Comparison of ENCODE assay signal across 8 mouse cellular contexts in genomic region chr4:135857597-135858186, GRCm38 (mm10). TPM values are rescaled to one million over a fixed set of nuclear protein-coding genes. Genes with fewer than 3 reads are reported as not detected.
DNase-seq lines count a peak whose midpoint lies in the region; ATAC-seq and TF ChIP-seq lines count a peak whose summit lies in the region.

No protein-coding gene starts in this region.

- H3K4me3 ChIP-seq in gastrocnemius, adult 2 months = peak overlapping the region; percentile 94
- peak overlapping the region; percentile 62 for H3K4me3 ChIP-seq in ES-Bruce4 (ENCODE audit: low read depth, low read length)
- peak overlapping the region; percentile 93 for H3K4me3 ChIP-seq in hindbrain, embryonic 10.5 days
- H3K4me3 ChIP-seq in midbrain, embryonic 12.5 days = peak overlapping the region; percentile 81

- WGBS in hindbrain, embryonic 10.5 days = 18% methylated on average over 7 of the region's 7 CpGs
- WGBS in midbrain, embryonic 12.5 days = 5% methylated on average over 7 of the region's 7 CpGs

- peaks cover 43% of the 10 kb centered on the region for H3K36me3 ChIP-seq in ES-Bruce4 (ENCODE audit: control insufficient read depth, insufficient read depth, low read length, poor library complexity, severe bottlenecking)
- H3K36me3 ChIP-seq in hindbrain, embryonic 10.5 days = peaks cover 39% of the 10 kb centered on the region
- 0 out of 2 replicates have a peak, but pooled peaks cover 4% of the 10 kb centered on the region for H3K36me3 ChIP-seq in midbrain, embryonic 12.5 days

- H3K9me3 ChIP-seq in ES-Bruce4 (replicated peaks; ENCODE audit: control insufficient read depth, insufficient read depth, low read length, poor library complexity, severe bottlenecking) = no peaks in the 10 kb centered on the region
- H3K9me3 ChIP-seq in hindbrain, embryonic 10.5 days = no peaks in the 10 kb centered on the region
- H3K9me3 ChIP-seq in midbrain, embryonic 12.5 days = no peaks in the 10 kb centered on the region

- H3K27ac ChIP-seq in gastrocnemius, adult 2 months = peak overlapping the region; percentile 93
- H3K27ac ChIP-seq in ES-Bruce4 (ENCODE audit: insufficient read depth, low read length) = no peak overlapping the region
- H3K27ac ChIP-seq in hindbrain, embryonic 10.5 days = peak overlapping the region; percentile 99
- H3K27ac ChIP-seq in midbrain, embryonic 12.5 days (replicated peaks) = no peak overlapping the region

- no peak for TF ChIP-seq POLR2A in ES-Bruce4 (IDR thresholded peaks at IDR 0.05; ENCODE audit: insufficient read depth, low read length)

- H3K4me2 ChIP-seq in midbrain, embryonic 12.5 days (replicated peaks) = peak overlapping the region; percentile 79

- no peak for DNase-seq in gastrocnemius, adult 2 months
- DNase-seq in gastrocnemius, postnatal 10 days = no peak
- DNase-seq in hindbrain, embryonic 10.5 days (ENCODE audit: low spot score) = no peak
- DNase-seq in frontal cortex, postnatal 10 days (ENCODE audit: low spot score in 2 of 2) = no peak
- no peak for DNase-seq in gastrocnemius, adult 18-20 months (ENCODE audit: low spot score)
- no peak for DNase-seq in spleen, postnatal 14 days (ENCODE audit: low spot score in 2 of 2)

- TF ChIP-seq CTCF in gastrocnemius, adult 2 months (IDR thresholded peaks at IDR 0.05) = no peak
- TF ChIP-seq CTCF in ES-Bruce4 (IDR thresholded peaks at IDR 0.05; ENCODE audit: low read depth, low read length) = no peak

- intact Hi-C loops in gastrocnemius, adult 2 months (cut with DNase I) = loop anchor here (2.0 kb wide), 1 partner anchor 15 kb away; the partner anchor contains the start of gene Pnrc2

- peak overlapping the region; percentile 79 for H3K9ac ChIP-seq in ES-Bruce4 (ENCODE audit: low read depth, poor library complexity, severe bottlenecking)
- peak overlapping the region; percentile 96 for H3K9ac ChIP-seq in midbrain, embryonic 12.5 days (replicated peaks)

- ATAC-seq in midbrain, embryonic 12.5 days (ENCODE audit: low FRiP score, low read depth) = no peak

- TF ChIP-seq EP300 in ES-Bruce4 (IDR thresholded peaks at IDR 0.05; ENCODE audit: insufficient read depth, low read depth, low read length) = no peak

- no peaks in the 10 kb centered on the region for H3K27me3 ChIP-seq in ES-Bruce4 (ENCODE audit: control insufficient read depth, insufficient read depth, low read length, poor library complexity, severe bottlenecking)
- no peaks in the 10 kb centered on the region for H3K27me3 ChIP-seq in hindbrain, embryonic 10.5 days (ENCODE audit: insufficient read depth, poor library complexity, severe bottlenecking)
- H3K27me3 ChIP-seq in midbrain, embryonic 12.5 days = no peaks in the 10 kb centered on the region

- H3K4me1 ChIP-seq in ES-Bruce4 (ENCODE audit: control insufficient read depth, insufficient read depth, low read length) = no peaks in the 10 kb centered on the region
- peaks cover 49% of the 10 kb centered on the region for H3K4me1 ChIP-seq in hindbrain, embryonic 10.5 days (replicated peaks)
- H3K4me1 ChIP-seq in midbrain, embryonic 12.5 days = peaks cover 49% of the 10 kb centered on the region

RNA-seq across cellular contexts. Expression of gene Srsf10, which starts 2.1 kb away (rescaled TPM):
- total RNA-seq in gastrocnemius, adult 2 months (2021) = 10 to 100 TPM; 27.2 to 30.6 TPM
- total RNA-seq in gastrocnemius, postnatal 10 days (2021) = 10 to 100 TPM; 47.2 to 59.0 TPM
- 293 and 302 TPM in 2 replicates for polyA plus RNA-seq in ES-Bruce4 (2011; ENCODE audit: insufficient read depth, insufficient read length, low read depth, missing spikeins)
- polyA plus RNA-seq in hindbrain, embryonic 10.5 days (2016; fragmentation: Nextera tagmentation; extraction: Ambion mirVana) = 283 and 352 TPM in 2 replicates
- polyA plus RNA-seq in midbrain, embryonic 12.5 days (2016; fragmentation: Nextera tagmentation; extraction: Ambion mirVana) = 351 and 371 TPM in 2 replicates
- total RNA-seq in gastrocnemius, adult 18-20 months (2021) = 10 to 100 TPM; 25.6 to 27.0 TPM

RNA-seq across cellular contexts. Expression of gene Pnrc2, which starts 16.0 kb away (rescaled TPM):
- 10 to 100 TPM; 36.7 to 44.8 TPM for total RNA-seq in gastrocnemius, adult 2 months (2021)
- total RNA-seq in gastrocnemius, postnatal 10 days (2021) = 10 to 100 TPM; 59.0 to 71.8 TPM
- 77.4 and 84.4 TPM in 2 replicates for polyA plus RNA-seq in ES-Bruce4 (2011; ENCODE audit: insufficient read depth, insufficient read length, low read depth, missing spikeins)
- 171 and 204 TPM in 2 replicates for polyA plus RNA-seq in hindbrain, embryonic 10.5 days (2016; fragmentation: Nextera tagmentation; extraction: Ambion mirVana)
- 189 and 199 TPM in 2 replicates for polyA plus RNA-seq in midbrain, embryonic 12.5 days (2016; fragmentation: Nextera tagmentation; extraction: Ambion mirVana)
- 10 to 100 TPM; 39.8 to 42.2 TPM for total RNA-seq in gastrocnemius, adult 18-20 months (2021)

RNA-seq across cellular contexts. Expression of gene Cnr2, which starts 37.5 kb away (rescaled TPM):
- total RNA-seq in gastrocnemius, adult 2 months (2021) = under 1 TPM; 0.10 to 0.11 TPM
- under 1 TPM; 0.75 to 0.95 TPM for total RNA-seq in gastrocnemius, postnatal 10 days (2021)
- polyA plus RNA-seq in ES-Bruce4 (2011; ENCODE audit: insufficient read depth, insufficient read length, low read depth, missing spikeins) = 0.16 TPM in 1 of 2 replicates, not detected in the other
- polyA plus RNA-seq in hindbrain, embryonic 10.5 days (2016; fragmentation: Nextera tagmentation; extraction: Ambion mirVana) = 0.21 and 0.66 TPM in 2 replicates
- polyA plus RNA-seq in midbrain, embryonic 12.5 days (2016; fragmentation: Nextera tagmentation; extraction: Ambion mirVana) = 0.13 and 0.27 TPM in 2 replicates
- total RNA-seq in gastrocnemius, adult 18-20 months (2021) = under 1 TPM in 1 of 2 experiments, not detected in 1; 0.12 TPM

Comparison
In these comparisons a context has a peak if more than half of its experiments do, and no peak if none do; other contexts are left out.
1. H3K27ac ChIP-seq: peak in gastrocnemius, adult 2 months (single experiment) and hindbrain, embryonic 10.5 days (single experiment); none in ES-Bruce4 (single experiment) and midbrain, embryonic 12.5 days (single experiment).
2. Peak in every context shown above with its lines, with median percentiles within 50 percentile points of each other: H3K4me3 ChIP-seq.